Mouse (Mus musculus) thymus, postnatal 25 days (tissue): ENCODE results near the gene Scube2.
A peak's percentile ranks its signal among the peaks of the same experiment; 100 is the strongest.

ENCODE experiments used
- DNase-seq: peaks from one replicate; pipeline ENCODE4 v3.0.0; 2022

The Scube2 gene

DNA sequence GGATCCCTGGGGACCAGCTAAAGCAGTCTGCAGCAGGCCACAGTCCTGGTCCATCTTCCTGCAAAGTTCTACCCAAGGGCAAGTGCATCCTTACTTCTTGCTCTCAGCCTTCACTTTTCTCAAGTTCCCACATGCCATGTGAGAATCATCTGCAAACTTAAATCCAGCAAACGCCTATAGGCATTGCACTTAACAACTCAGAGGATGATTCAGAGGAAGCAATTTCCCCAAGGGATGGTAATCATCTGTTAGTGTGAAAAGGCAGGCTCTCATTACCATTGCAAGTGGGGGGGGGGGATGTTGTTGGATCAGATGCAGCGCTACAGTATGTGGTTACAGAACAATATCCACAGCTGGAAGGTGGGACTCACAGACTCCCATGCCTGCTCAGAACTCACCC is 70.9 kb downstream of the Scube2 start:
- no peak for DNase-seq

DNA sequence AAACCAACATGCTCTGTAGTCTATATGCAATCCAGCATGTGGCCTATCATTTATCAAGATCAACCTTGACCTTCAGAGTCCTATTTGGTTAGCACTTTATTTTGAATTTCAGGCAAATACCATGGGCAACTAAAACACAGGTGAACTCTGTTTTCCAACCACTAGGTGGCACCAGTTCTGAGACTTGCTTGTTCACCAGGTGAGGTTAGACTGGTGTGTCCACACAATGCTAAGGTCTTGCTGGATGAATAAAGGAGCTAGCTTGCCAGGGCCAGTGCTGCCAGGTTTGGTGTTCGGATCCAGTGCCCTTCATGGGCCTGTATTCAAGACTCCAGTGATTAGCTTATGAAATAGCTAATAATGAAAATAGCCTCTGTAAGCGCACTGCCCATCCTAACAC is 72.7 kb downstream of the Scube2 start:
- peak; percentile 47 for DNase-seq

DNA sequence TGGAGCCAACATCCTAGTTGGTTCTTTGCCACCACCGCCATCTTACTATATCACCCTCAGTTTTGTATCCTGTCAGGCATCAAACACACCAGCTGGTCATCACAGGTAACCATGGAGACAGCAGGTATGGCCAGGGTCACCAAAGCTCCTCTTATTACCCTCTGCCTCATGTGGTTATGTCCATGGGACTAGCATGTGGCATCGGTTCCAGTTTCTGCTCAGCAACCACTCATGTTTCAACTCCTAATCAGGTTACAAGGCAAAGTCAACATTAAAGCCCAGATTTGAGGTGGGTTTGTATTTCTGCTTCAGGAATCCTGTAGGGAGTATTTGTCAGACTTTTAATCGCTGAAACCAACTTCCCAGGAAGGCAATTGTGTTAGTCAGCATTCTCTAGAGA is 74.7 kb downstream of the Scube2 start:
- no peak for DNase-seq

DNA sequence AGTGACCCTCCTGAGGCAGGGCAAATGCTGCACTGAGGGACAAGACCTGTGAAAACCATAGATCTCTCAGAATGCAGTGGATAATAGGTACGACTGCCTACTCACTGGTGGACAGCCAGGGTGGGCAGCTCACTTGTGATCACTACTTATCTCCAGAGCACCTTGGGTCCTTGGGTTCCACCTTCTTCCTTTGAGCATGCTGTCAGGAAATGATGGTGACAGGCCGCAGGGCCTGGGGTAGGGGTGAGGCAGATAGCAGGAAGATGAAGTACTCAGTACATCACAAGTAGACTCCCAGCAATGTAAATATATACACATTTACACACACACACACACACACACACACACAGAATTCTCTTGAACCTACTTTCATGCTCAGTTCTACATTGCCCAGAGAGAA is 77.6 kb downstream of the Scube2 start:
- DNase-seq: no peak

DNA sequence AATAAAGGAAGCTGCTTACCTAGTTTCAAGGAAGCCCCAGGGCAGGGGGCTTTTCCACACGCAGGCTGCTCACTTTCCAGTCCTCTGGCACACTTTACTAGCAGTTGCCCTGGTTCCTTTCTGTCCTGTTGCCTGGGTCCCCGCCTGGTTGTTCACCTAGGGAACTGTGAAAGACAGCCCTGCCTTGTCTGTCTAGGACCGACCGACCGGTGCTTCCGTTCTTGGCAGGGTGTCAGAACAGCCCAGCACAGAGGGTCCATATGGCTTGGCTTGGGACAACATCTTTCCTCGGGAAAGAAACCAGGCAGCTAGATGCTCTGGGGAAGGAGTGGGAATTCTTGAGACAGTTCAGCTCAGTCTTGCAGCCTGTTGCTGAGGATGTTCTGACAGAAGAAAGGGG is 82.2 kb downstream of the Scube2 start:
- DNase-seq: no peak

DNA sequence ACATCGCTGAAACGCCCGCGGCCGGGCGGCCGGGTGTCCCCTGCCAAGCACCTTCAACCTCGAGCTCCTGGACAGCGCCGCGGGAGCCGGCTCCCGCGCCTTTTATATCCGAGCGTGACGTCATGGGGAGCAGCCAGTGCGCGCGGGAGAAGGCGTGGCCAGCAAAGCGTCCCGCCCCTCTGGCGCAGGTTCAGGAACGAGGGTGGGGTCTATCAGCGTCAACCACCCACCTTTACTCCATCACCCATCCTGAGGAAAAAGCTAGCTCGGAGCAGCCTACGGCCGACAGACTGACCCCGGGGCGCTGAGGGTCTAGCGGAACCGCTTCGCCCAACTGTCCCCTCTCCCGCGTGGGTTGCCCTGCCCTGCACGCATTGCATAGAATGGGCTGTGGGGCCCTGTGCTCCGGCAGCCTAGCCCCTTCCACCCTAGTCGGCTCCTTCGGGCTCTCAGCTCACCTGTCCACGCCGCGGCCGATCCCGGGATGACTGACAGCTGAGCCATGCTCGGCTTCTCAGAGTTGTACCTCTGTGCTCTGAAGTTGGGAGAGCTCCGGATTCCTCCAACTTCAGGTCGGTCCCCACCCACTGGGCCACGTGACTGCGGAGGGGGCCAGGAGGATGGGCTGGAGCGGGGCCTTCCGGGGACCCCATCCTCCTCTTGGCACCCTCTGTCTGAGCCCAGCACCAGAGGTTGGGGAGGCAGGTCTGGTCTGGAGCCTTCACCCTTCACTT is 83.8 kb downstream of the Scube2 start, which contains the start of gene Nrip3:
Nrip3 (minus strand) TSS at position 556 of the 734 bp plus-strand sequence.
- DNase-seq: peak; percentile 67

DNA sequence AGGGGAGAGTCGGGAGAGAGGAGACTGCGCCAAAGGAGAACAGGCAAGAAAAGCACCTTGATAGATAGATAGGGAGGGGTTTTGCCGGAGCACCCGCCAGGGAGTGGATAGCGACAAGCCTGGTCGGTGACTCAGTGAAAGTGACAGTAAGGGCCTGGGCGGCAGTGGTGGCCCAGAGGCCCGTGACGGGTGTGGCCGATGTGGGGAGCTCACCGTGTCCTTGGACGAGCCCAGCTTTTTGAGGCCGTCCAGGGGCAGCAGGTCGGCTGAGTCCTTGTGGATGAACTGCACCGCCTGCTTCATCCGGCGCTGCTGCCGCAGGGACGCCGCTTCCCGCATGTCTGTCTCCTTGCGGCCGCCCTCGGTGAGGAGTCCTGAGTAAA is 84.4 kb downstream of the Scube2 start:
- no peak for DNase-seq

DNA sequence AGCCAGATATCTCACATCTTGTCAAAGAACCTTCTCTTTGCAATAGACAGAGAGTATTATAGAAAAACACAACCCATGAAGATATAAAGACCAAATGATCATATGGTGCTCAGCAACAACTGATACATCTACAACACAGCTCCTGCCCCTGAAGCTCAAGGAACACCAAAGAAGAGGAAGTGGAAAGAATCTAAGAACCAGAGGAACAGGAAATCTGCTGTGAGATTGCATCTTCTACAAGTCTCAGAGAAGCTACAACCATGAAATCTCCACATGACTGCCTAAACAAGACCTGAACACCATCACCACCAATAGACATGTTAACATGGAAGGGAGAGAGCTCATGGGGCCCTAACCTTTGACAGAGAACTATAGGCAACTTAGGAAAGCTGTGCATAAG is 93.2 kb downstream of the Scube2 start:
- DNase-seq: no peak

DNA sequence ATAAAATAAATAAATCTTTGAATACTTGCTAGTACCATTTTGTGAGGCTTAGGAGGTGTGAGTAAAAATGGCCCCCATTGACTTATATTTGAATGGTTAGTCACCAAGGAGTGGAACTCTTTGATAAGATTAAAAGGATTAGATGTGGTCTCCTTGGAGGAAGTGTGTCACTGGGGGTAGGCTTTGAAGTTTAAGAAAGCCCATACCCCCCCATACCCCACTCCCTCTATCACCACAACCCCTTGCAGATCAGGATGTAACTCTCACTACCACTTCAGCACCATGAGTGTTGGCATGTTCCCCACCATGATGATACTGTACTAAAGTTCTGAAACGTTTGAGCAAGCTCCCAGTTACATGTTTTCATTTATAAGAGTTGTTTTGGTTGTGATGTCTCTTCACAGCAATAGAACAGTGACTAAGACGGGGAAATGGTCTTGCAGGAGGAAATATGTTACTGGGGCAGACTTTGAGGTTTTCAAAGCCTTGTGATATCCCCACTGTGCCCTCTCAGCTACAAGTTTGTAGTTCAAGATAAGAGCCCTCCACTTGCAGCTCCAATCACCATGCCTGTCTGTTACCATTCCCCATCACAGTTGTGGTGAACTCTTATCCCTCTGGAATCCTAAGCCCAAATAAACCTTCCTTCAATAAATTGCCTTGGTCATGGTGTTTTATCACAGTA is 96.6 kb downstream of the Scube2 start:
- no peak for DNase-seq

DNA sequence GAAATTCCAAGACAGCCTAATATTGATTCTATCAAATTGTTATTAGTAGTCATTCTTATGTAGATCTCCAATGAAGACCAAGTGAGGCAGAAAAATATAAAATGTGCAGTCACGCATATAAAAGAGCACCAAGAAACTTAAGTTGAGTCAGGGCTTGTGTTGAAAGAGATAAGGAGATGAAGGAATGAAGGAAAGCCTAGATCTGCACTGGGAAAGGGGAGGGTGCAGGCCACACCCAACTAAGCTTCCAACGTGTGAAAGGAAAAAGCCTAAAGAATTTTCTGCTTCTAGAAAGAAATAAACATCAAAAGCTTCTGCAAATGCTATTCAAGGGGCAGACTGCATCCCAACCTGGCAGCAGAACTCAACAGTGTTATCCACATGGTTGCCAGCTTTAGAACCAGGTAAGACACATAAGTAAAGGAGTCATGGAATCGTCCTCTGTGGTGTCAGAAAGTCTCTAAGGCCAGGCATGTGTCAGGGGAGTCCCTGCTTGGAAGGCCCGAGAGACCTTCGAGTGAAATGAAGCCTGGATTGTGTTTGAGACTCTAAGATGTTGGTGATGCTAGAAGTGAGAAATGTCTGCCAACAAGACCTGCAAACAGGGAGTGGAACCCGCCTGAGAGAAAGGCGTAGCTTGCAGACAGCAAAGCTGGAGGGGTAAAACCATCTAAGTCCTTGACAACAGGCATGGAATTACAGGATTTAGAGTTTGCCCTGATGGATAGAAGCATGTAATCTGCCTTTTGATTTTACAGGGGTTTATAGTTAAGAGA is 97.7 kb downstream of the Scube2 start:
- DNase-seq: no peak

DNA sequence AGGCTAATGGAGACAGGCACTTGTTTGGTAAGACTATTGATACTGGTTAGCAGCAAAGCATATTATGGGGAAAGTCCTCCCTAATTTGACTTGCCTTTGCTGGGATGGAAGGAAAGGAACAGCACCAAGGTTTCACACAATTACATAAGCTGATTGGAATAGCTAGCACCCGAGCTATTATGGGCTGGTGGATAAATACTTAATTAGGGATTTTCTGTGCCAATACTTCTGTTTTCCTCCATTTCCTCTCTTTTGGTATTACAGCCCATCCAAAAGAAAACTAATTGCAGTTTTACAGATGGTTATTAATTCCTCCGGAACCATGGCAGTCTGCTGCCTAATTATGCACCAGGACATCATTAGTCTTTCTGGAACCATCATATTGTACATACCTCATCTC is 101.5 kb downstream of the Scube2 start:
- no peak for DNase-seq

DNA sequence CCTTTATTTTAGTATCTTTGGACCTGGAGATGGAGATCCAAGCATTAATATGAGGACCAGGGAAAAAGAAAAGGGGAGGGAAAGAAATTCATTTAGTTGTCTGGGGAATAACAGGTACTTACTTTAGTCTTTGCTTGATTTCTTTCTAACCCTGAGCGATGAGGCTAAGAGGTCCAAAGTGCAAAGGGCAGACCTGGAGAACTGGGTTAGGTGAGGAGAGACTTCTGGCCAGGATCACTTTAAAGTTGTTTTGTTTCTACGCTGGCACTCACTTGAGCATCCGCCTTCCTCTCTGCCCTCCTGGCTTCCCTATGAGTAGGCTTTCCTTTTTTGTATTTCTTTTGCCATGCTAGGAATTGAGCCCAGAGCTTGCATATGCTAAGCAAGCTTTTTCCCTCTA is 109.2 kb downstream of the Scube2 start:
- no peak for DNase-seq

DNA sequence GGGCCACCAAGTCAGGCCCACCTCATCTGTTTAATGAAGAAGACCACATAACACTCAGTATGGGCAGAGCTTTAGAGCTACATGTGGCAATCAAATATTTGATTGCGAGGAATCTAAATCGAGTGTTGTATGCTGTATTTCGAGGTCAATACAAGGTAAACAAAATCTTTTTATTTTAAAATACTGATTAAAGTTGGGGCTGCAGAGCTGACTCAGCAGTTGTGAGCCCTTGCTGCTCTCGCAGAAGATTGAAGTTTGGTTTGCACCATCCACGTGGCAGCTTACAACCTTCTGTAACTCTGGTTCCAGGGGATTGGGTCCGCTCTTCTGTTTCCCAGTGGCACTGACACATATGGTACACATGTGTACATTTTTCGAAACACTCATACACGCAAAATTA is 111.4 kb downstream of the Scube2 start:
- DNase-seq: no peak

DNA sequence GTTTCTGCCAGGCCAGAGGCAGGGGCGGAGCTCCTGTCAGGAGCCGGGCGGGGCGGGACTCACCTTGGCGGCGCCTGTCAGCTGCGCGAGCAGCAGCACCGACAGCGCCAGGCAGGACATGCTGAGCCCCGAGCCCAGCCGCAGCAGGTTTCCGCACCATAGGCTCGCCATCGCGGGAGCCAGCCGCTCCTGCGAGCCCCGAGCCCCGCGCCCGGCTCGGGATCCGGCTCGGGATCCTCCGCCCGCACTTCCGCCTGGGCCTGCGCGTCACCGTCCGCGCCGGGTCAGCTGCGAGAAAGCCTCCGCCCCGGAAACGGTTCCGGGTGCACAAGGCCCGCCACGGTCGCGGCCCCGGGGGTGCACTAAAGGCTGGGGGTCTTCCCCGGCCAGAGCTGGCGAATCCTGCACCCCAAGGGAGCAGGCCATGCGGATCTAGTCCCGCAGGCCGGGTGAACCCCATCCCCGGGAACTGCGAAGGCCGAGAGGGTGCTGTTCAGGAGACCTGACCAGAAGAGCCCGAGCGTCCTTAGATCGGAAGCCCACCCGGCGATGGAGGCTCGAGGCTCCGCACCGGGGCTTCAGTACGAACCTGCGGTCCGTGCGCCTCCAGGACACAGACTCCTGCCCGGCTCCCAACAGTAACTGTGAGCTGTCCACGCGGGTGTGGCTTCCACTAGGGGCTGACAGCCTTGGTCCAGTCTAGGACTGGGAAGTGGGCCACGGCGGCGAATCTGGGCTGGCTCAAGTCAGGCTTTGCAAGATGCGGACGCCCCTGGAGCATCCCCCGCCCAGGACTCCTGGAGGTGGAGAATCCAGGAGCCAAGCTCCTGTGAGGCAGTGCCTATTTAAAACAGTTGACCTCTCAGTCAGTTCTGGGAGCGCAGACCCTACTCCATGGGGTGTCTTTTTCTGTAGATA is 113.2 kb downstream of the Scube2 start, which contains the start of gene Tmem9b:
Tmem9b (minus strand) TSS at position 868 of the 918 bp plus-strand sequence.
- peak; percentile 85 for DNase-seq

DNA sequence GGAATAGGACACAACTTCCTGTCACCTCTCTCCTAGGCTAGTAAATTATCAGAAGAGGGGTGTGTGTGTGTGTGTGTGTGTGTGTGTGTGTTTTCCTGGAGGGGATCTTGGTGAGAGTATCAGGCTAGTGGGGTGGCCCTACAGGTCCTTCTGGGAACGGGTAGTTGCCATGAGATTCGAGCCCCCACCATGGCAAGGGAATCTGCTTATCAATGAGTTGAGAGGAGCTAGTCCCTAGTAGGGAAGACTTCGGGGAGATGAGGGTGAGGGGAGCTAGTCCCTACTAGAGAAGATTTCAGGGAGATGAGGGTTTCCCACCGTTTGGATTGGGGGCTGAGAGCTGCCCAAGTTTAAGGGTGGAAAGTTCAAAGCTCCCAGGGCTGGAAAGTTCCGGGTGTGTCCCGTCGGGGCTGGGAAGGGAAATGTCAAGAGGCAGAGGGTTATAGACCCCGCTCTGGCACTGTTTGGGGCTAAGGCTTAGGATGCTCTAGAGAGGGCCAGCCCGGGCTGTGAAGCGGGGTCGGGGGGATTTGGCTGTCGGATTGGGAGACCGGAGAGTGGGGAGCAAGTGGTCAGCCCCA is 114.0 kb downstream of the Scube2 start:
- DNase-seq: no peak
